Mouse (Mus musculus) CH12.LX (cell line): Measurements from ENCODE around the gene Atp6ap1l. TPM values are rescaled to one million over a fixed set of nuclear protein-coding genes. Genes with fewer than 3 reads are reported as not detected.

Source experiments
- DNase-seq: peaks from one replicate; pipeline ENCODE4 v3.0.0-alpha.2; 2013; ENCODE audit errors: extremely low read depth
- H3K27ac ChIP-seq: 2 replicates; pipeline ENCODE4 v1.5.1; 2012; ENCODE audit warnings: low read depth, mild to moderate bottlenecking, control low read depth, moderate library complexity; ENCODE audit not compliant: insufficient read depth
- H3K27me3 ChIP-seq: replicated peaks from 2 replicates; pipeline ENCODE3; 2012; ENCODE audit warnings: inconsistent platforms
- H3K36me3 ChIP-seq, 2 experiments: replicated peaks in 1 of 2; 2 replicates each; pipeline versions ENCODE3 to v1.6.1; 2012; ENCODE audit warnings: inconsistent platforms in 1 of 2, low read length in 1 of 2, mild to moderate bottlenecking in 1 of 2, mixed read lengths in 1 of 2, moderate library complexity in 1 of 2; ENCODE audit not compliant: control insufficient read depth in 1 of 2, insufficient read depth in 1 of 2
- H3K4me1 ChIP-seq, 2 experiments: 2 replicates each; pipeline ENCODE4 v1.6.1; 2012; ENCODE audit warnings: inconsistent platforms in 1 of 2, moderate library complexity in 1 of 2; ENCODE audit not compliant: insufficient read depth in 2 of 2, control insufficient read depth in 1 of 2
- H3K4me2 ChIP-seq: 2 replicates; pipeline ENCODE4 v1.6.1; 2012; ENCODE audit warnings: low read depth, mild to moderate bottlenecking, control low read depth; ENCODE audit not compliant: poor library complexity, insufficient read depth, severe bottlenecking
- H3K4me3 ChIP-seq, 3 experiments: fragments of 150-350 bp in 1 of 3; sonication (generic) in 1 of 3; replicated peaks in 1 of 3; 2 replicates each; pipeline versions ENCODE3 to v1.5.1; 2011 to 2012; ENCODE audit warnings: low read depth in 2 of 3, low read length in 2 of 3, mild to moderate bottlenecking in 2 of 3, moderate library complexity in 2 of 3, control low read depth in 1 of 3, improper control_type of control experiment in 1 of 3, inconsistent platforms in 1 of 3, mixed read lengths in 1 of 3; ENCODE audit not compliant: poor library complexity in 1 of 3
- H3K79me2 ChIP-seq: replicated peaks from 2 replicates; pipeline ENCODE4 v1.6.1; 2012; ENCODE audit warnings: mild to moderate bottlenecking, moderate library complexity; ENCODE audit not compliant: control insufficient read depth, poor library complexity, insufficient read depth, severe bottlenecking; ENCODE audit errors: extremely low read depth
- H3K9ac ChIP-seq: 2 replicates; pipeline ENCODE4 v1.6.1; 2012; ENCODE audit warnings: low read depth, mild to moderate bottlenecking, control low read depth, moderate library complexity; ENCODE audit not compliant: insufficient read depth
- H3K9me3 ChIP-seq: replicated peaks from 2 replicates; pipeline ENCODE3; 2012; ENCODE audit warnings: low read length, inconsistent platforms, mixed read lengths
- BHLHE40 ChIP-seq: IDR thresholded peaks from 2 replicates; pipeline ENCODE4 v1.6.1; 2011; ENCODE audit warnings: mild to moderate bottlenecking, low read depth, low read length, improper control_type of control experiment
- CHD1 ChIP-seq: IDR thresholded peaks from 2 replicates; pipeline ENCODE4 v1.6.1; 2012; ENCODE audit warnings: low read depth, low read length, improper control_type of control experiment, inconsistent platforms
- CHD2 ChIP-seq: IDR thresholded peaks from 2 replicates; pipeline ENCODE4 v1.6.1; 2011; ENCODE audit warnings: low read length, improper control_type of control experiment
- CTCF ChIP-seq, 2 experiments: IDR thresholded peaks in 1 of 2; conservative IDR thresholded peaks in 1 of 2; 2 replicates each; pipeline ENCODE4 v1.5.1; 2011 to 2012; ENCODE audit warnings: low read depth in 2 of 2, low read length in 2 of 2, improper control_type of control experiment in 1 of 2, inconsistent platforms in 1 of 2, mild to moderate bottlenecking in 1 of 2, moderate library complexity in 1 of 2
- EP300 ChIP-seq: IDR thresholded peaks from 2 replicates; pipeline ENCODE4 v1.6.1; 2011; ENCODE audit warnings: low read length, improper control_type of control experiment
- ETS1 ChIP-seq: conservative IDR thresholded peaks from 2 replicates; pipeline ENCODE4 v1.6.1; 2012; ENCODE audit warnings: low read depth, mild to moderate bottlenecking, inconsistent platforms, low read length, improper control_type of control experiment, moderate library complexity
- GABPA ChIP-seq: IDR thresholded peaks from 2 replicates; pipeline ENCODE4 v1.6.1; 2012; ENCODE audit warnings: low read depth, low read length, improper control_type of control experiment, inconsistent platforms; ENCODE audit not compliant: insufficient replicate concordance
- HCFC1 ChIP-seq: IDR thresholded peaks from 2 replicates; pipeline ENCODE4 v1.6.1; 2012; ENCODE audit warnings: low read depth, mild to moderate bottlenecking, inconsistent platforms, low read length, improper control_type of control experiment
- IRF4 ChIP-seq: IDR thresholded peaks from 2 replicates; pipeline ENCODE4 v1.6.1; 2014; ENCODE audit warnings: low read depth, mild to moderate bottlenecking, inconsistent platforms, low read length, improper control_type of control experiment
- JUND ChIP-seq: conservative IDR thresholded peaks from 2 replicates; pipeline ENCODE4 v1.6.1; 2011; ENCODE audit warnings: low read depth, low read length, improper control_type of control experiment
- MAFK ChIP-seq: IDR thresholded peaks from 2 replicates; pipeline ENCODE4 v1.6.1; 2011; ENCODE audit warnings: low read length, improper control_type of control experiment; ENCODE audit not compliant: insufficient replicate concordance
- MEF2A ChIP-seq: IDR thresholded peaks from 2 replicates; pipeline ENCODE4 v1.6.1; 2014; ENCODE audit warnings: low read depth, mild to moderate bottlenecking, inconsistent platforms, low read length, improper control_type of control experiment, borderline replicate concordance
- MXI1 ChIP-seq: IDR thresholded peaks from 2 replicates; pipeline ENCODE4 v1.6.1; 2011; ENCODE audit warnings: mild to moderate bottlenecking, low read depth, low read length, improper control_type of control experiment
- PAX5 ChIP-seq: IDR thresholded peaks from 2 replicates; pipeline ENCODE4 v1.6.1; 2012; ENCODE audit warnings: low read length, inconsistent platforms, mixed read lengths
- POLR2AphosphoS2 ChIP-seq: IDR thresholded peaks from 2 replicates; pipeline ENCODE4 v1.6.1; 2011; ENCODE audit warnings: low read depth, low read length, improper control_type of control experiment
- RAD21 ChIP-seq: IDR thresholded peaks from 2 replicates; pipeline ENCODE4 v1.6.1; 2011; ENCODE audit warnings: low read depth, mild to moderate bottlenecking, low read length, improper control_type of control experiment, moderate library complexity
- RCOR1 ChIP-seq: conservative IDR thresholded peaks from 2 replicates; pipeline ENCODE4 v1.6.1; 2012; ENCODE audit warnings: low read depth, mild to moderate bottlenecking, inconsistent platforms, low read length, improper control_type of control experiment
- SIN3A ChIP-seq: IDR thresholded peaks from 2 replicates; pipeline ENCODE4 v1.6.1; 2012; ENCODE audit warnings: low read length, improper control_type of control experiment, inconsistent platforms
- TBP ChIP-seq: conservative IDR thresholded peaks from 2 replicates; pipeline ENCODE4 v1.6.1; 2011; ENCODE audit warnings: low read depth, low read length, improper control_type of control experiment
- TCF12 ChIP-seq: IDR thresholded peaks from 2 replicates; pipeline ENCODE4 v1.6.1; 2014; ENCODE audit warnings: low read depth, mild to moderate bottlenecking, inconsistent platforms, low read length, improper control_type of control experiment
- UBTF ChIP-seq: IDR thresholded peaks from 2 replicates; pipeline ENCODE4 v1.6.1; 2012; ENCODE audit warnings: low read depth, mild to moderate bottlenecking, inconsistent platforms, low read length, improper control_type of control experiment, moderate library complexity
- USF2 ChIP-seq: conservative IDR thresholded peaks from 2 replicates; pipeline ENCODE4 v1.6.1; 2011; ENCODE audit warnings: low read depth, low read length, improper control_type of control experiment
- ZKSCAN1 ChIP-seq: IDR thresholded peaks from 2 replicates; pipeline ENCODE4 v1.6.1; 2012; ENCODE audit warnings: low read depth, inconsistent platforms, low read length, improper control_type of control experiment, borderline replicate concordance
- dilution Hi-C: fragments of 300-500 bp; cut with MboI; formaldehyde crosslinking; loops from 2 replicates; pipeline ENCODE4 v1.14.3; 2020; ENCODE audit warnings: low sequenced_read_pairs; ENCODE audit not compliant: extremely low pct_unique_long_range_greater_than_20kb, extremely low pct_ligation_motif_present
- in situ Hi-C: fragments of 300-500 bp; cut with MboI; formaldehyde crosslinking; loops from 3 replicates; pipeline ENCODE4 v1.14.3; 2019; ENCODE audit warnings: low sequenced_read_pairs, low pct_ligation_motif_present, low pct_unique_long_range_greater_than_20kb, mixed read lengths
- polyA plus RNA-seq: library from polyadenylated mRNA; unstranded; fragments of >175 nt; gene quantifications from 2 replicates; pipeline ENCODE4 v1.2.1, GENCODE M21; 2012; ENCODE audit warnings: low read depth; ENCODE audit not compliant: insufficient read length
- total RNA-seq, 2 experiments: library from RNA; depleted of rRNA; stranded (reverse); fragments of 300-350 nt in 1 of 2; fragments of >200 nt in 1 of 2; gene quantifications; 2 replicates each; pipeline ENCODE4 v1.2.3; 2012 to 2014

Gene Atp6ap1l
- total and polyA plus RNA-seq, 3 experiments = not detected

DNA sequence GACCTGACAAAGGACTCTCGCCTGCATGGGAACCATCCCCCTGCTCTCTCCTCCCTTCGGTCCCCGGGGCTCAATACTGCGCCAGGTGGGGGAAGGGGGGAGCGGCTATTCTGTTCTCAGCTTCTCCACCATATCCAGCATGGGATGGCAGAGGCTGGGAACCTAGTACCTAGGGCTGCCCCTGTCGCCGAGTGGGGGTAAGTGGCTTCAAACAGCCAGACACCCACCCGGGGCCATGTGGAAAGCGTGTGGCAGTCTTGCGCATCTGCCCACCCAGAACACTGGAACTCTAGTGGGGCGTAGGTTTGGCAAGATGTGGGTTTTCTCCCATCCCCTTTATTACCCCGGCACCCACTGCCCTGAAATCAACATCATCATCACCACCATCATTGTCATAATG is 2.2 kb upstream of the Atp6ap1l start:
- H3K4me3 ChIP-seq = no peak overlapping the region
- H3K36me3 ChIP-seq = no peaks in the 10 kb centered on the region
- no peak overlapping the region for H3K4me2 ChIP-seq
- no peak overlapping the region for H3K27ac ChIP-seq
- no peak for DNase-seq
- no peaks in the 10 kb centered on the region for H3K4me1 ChIP-seq
- no peaks in the 10 kb centered on the region for H3K79me2 ChIP-seq
- H3K27me3 ChIP-seq = no peaks in the 10 kb centered on the region
- TF ChIP-seq USF2 (no peak), POLR2AphosphoS2 (no peak), ZKSCAN1 (no peak), MEF2A (no peak), TCF12 (no peak)
- dilution Hi-C loops (no loop called here), in situ Hi-C loops (no loop called here)
- H3K9ac ChIP-seq = no peak overlapping the region
- no peaks in the 10 kb centered on the region for H3K9me3 ChIP-seq

DNA sequence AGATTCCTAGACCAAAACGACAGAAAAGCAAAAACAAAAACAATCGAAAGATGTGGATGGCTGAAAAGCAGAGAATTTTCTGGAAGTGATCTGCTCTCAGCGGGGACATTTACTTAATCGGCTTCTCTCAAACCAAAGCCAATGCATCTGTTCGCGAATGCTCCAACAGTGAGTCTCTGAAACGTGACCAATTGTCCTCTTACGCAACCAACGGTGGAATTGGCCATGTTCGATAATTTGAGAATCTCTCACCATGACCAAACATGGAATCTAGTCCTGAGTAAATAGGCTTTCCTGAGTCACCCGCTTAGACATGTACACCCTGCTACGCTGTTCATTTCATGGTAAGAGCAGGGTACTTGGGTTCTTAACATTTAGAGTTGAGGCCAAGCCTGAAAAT is 8.3 kb downstream of the Atp6ap1l start:
- Histone ChIP-seq H3K4me1 (no peaks in the 10 kb centered on the region), H3K27me3 (no peaks in the 10 kb centered on the region), H3K27ac (no peak overlapping the region), H3K36me3 (no peaks in the 10 kb centered on the region), H3K4me2 (no peak overlapping the region), H3K9me3 (no peaks in the 10 kb centered on the region), H3K79me2 (no peaks in the 10 kb centered on the region), H3K4me3 (no peak overlapping the region), H3K9ac (no peak overlapping the region)
- TF ChIP-seq IRF4 (no peak), JUND (no peak), ETS1 (no peak), MXI1 (no peak), MAFK (no peak), PAX5 (no peak)
- no peak for DNase-seq
- in situ Hi-C loops = no loop called here
- dilution Hi-C loops = no loop called here

DNA sequence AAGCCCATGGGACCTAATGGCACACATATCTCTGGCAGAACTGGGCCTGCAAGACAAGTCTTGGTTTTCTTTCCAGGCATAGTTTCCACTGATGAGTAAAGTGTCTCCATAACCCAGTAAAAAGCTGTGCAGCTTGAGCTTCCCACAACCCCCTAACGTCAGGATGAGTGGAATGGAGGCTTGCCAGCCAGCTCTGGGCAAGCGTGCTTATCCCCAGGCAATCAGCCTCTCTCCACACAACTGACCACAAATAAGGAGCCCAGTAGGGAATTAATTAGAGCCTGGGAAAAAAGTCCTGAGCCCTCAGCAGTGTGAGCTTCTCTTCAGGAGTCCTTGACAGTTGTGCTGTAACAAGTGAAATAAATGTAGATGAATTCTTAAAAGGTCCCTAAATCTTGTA is 9.1 kb downstream of the Atp6ap1l start:
- Histone ChIP-seq H3K4me3 (no peak overlapping the region), H3K4me2 (no peak overlapping the region), H3K27me3 (no peaks in the 10 kb centered on the region), H3K9ac (no peak overlapping the region), H3K79me2 (no peaks in the 10 kb centered on the region), H3K36me3 (no peaks in the 10 kb centered on the region), H3K9me3 (no peaks in the 10 kb centered on the region), H3K27ac (no peak overlapping the region), H3K4me1 (no peaks in the 10 kb centered on the region)
- in situ Hi-C loops (no loop called here), dilution Hi-C loops (no loop called here)
- DNase-seq = no peak
- TF ChIP-seq ZKSCAN1 (no peak), CHD1 (no peak), GABPA (no peak), HCFC1 (no peak), SIN3A (no peak), BHLHE40 (no peak), RCOR1 (no peak), RAD21 (no peak), MAFK (no peak), CTCF (conservative IDR thresholded peaks at IDR 0.05 in 1 of 2, IDR thresholded peaks at IDR 0.05 in 1 of 2; ENCODE audit: low read depth in 2 of 2, low read length in 2 of 2) (no peak), CHD2 (no peak), EP300 (no peak), TBP (no peak), POLR2AphosphoS2 (no peak), UBTF (no peak)
